Mouse (Mus musculus): ENCODE results near the gene Fgd3. TPM values are rescaled to one million over a fixed set of nuclear protein-coding genes. Genes with fewer than 3 reads are reported as not detected.

Fgd3 gene
- 21.3 and 22.0 TPM in 2 replicates for polyA plus RNA-seq (2012; rRNA removed)

GRCm38 (mm10) chr13:49320040-49320439, at the start of gene Fgd3:
Gene Fgd3, minus strand, starts transcription at chr13:49320311.
- no peaks in the 10 kb centered on the region for H3K36me3 ChIP-seq (ENCODE audit: control insufficient read depth, insufficient read depth, low read length)
- no peak within 1 kb of the TSS for H3K4me3 ChIP-seq (ENCODE audit: extremely low read depth, insufficient read depth, insufficient read length)
- H3K27ac ChIP-seq (ENCODE audit: insufficient read depth, low read length): no peak within 1 kb of the TSS
- no peak for DNase-seq (ENCODE audit: low read depth in 1 of 2, low spot score in 2 of 2)
- WGBS: 32% methylated on average over 10 of the region's 10 CpGs
- no peaks in the 10 kb centered on the region for H3K4me1 ChIP-seq (ENCODE audit: control insufficient read depth, insufficient read depth, insufficient read length)
- no peak for TF ChIP-seq CTCF (IDR thresholded peaks at IDR 0.05; ENCODE audit: extremely low read depth, insufficient read depth, insufficient read length, insufficient replicate concordance)
- TF ChIP-seq POLR2A (IDR thresholded peaks at IDR 0.05; ENCODE audit: low read depth, low read length): no peak
- no peaks in the 10 kb centered on the region for H3K27me3 ChIP-seq (ENCODE audit: control insufficient read depth, insufficient read depth, low read length)

GRCm38 (mm10) chr13:49369404-49369803, 49.3 kb upstream of the Fgd3 start:
- WGBS: 91% methylated on average over 10 of the region's 10 CpGs
- peaks cover 15% of the 10 kb centered on the region; the same call in 1 of the 2 replicates for H3K4me1 ChIP-seq (ENCODE audit: control insufficient read depth, insufficient read depth, insufficient read length)
- H3K36me3 ChIP-seq (ENCODE audit: control insufficient read depth, insufficient read depth, low read length): peaks cover 3% of the 10 kb centered on the region; the same call in 1 of the 2 replicates
- H3K4me3 ChIP-seq (ENCODE audit: extremely low read depth, insufficient read depth, insufficient read length): no peak overlapping the region
- no peak overlapping the region for H3K27ac ChIP-seq (ENCODE audit: insufficient read depth, low read length)
- TF ChIP-seq POLR2A (IDR thresholded peaks at IDR 0.05; ENCODE audit: low read depth, low read length): no peak
- no peaks in the 10 kb centered on the region for H3K27me3 ChIP-seq (ENCODE audit: control insufficient read depth, insufficient read depth, low read length)
- DNase-seq (ENCODE audit: low read depth in 1 of 2, low spot score in 2 of 2): no peak

GRCm38 (mm10) chr13:49367657-49368440, 47.7 kb upstream of the Fgd3 start:
- H3K27ac ChIP-seq (ENCODE audit: insufficient read depth, low read length): no peak overlapping the region
- no peak for DNase-seq (ENCODE audit: low read depth in 1 of 2, low spot score in 2 of 2)
- H3K27me3 ChIP-seq (ENCODE audit: control insufficient read depth, insufficient read depth, low read length): no peaks in the 10 kb centered on the region
- H3K4me1 ChIP-seq (ENCODE audit: control insufficient read depth, insufficient read depth, insufficient read length): peaks cover 15% of the 10 kb centered on the region; the same call in 1 of the 2 replicates
- H3K4me3 ChIP-seq (ENCODE audit: extremely low read depth, insufficient read depth, insufficient read length): no peak overlapping the region
- TF ChIP-seq POLR2A (IDR thresholded peaks at IDR 0.05; ENCODE audit: low read depth, low read length): no peak
- no peak for TF ChIP-seq CTCF (IDR thresholded peaks at IDR 0.05; ENCODE audit: extremely low read depth, insufficient read depth, insufficient read length, insufficient replicate concordance)
- peaks cover 3% of the 10 kb centered on the region; the same call in 1 of the 2 replicates for H3K36me3 ChIP-seq (ENCODE audit: control insufficient read depth, insufficient read depth, low read length)
- WGBS: 79% methylated on average over 4 of the region's 4 CpGs

- Histone ChIP-seq H3K27me3 (ENCODE audit: control insufficient read depth, insufficient read depth, low read length) (no peaks in the 10 kb centered on the region), H3K27ac (ENCODE audit: insufficient read depth, low read length) (no peak overlapping the region), H3K4me1 (ENCODE audit: control insufficient read depth, insufficient read depth, insufficient read length) (peaks cover 6% of the 10 kb centered on the region; the same call in 1 of the 2 replicates), H3K36me3 (ENCODE audit: control insufficient read depth, insufficient read depth, low read length) (peaks cover 3% of the 10 kb centered on the region; the same call in 1 of the 2 replicates), H3K4me3 (ENCODE audit: extremely low read depth, insufficient read depth, insufficient read length) (no peak overlapping the region)
- 72% methylated on average over 2 of the region's 2 CpGs for WGBS
- DNase-seq (ENCODE audit: low read depth in 1 of 2, low spot score in 2 of 2): no peak
- no peak for TF ChIP-seq CTCF (IDR thresholded peaks at IDR 0.05; ENCODE audit: extremely low read depth, insufficient read depth, insufficient read length, insufficient replicate concordance)
- TF ChIP-seq POLR2A (IDR thresholded peaks at IDR 0.05; ENCODE audit: low read depth, low read length): no peak
Observed at GRCm38 (mm10) chr13:49364716-49365115, 44.6 kb upstream of the Fgd3 start.

GRCm38 (mm10) chr13:49362804-49363203, 42.7 kb upstream of the Fgd3 start:
- TF ChIP-seq POLR2A (IDR thresholded peaks at IDR 0.05; ENCODE audit: low read depth, low read length): no peak
- no peak for TF ChIP-seq CTCF (IDR thresholded peaks at IDR 0.05; ENCODE audit: extremely low read depth, insufficient read depth, insufficient read length, insufficient replicate concordance)
- no peak overlapping the region for H3K4me3 ChIP-seq (ENCODE audit: extremely low read depth, insufficient read depth, insufficient read length)
- DNase-seq (ENCODE audit: low read depth in 1 of 2, low spot score in 2 of 2): no peak
- H3K27ac ChIP-seq (ENCODE audit: insufficient read depth, low read length): no peak overlapping the region
- H3K4me1 ChIP-seq (ENCODE audit: control insufficient read depth, insufficient read depth, insufficient read length): peaks cover 6% of the 10 kb centered on the region; the same call in 1 of the 2 replicates
- 78% methylated on average over 2 of the region's 2 CpGs for WGBS
- no peaks in the 10 kb centered on the region for H3K27me3 ChIP-seq (ENCODE audit: control insufficient read depth, insufficient read depth, low read length)
- no peaks in the 10 kb centered on the region for H3K36me3 ChIP-seq (ENCODE audit: control insufficient read depth, insufficient read depth, low read length)

GRCm38 (mm10) chr13:49362364-49362763, 42.3 kb upstream of the Fgd3 start:
- Histone ChIP-seq H3K27me3 (ENCODE audit: control insufficient read depth, insufficient read depth, low read length) (no peaks in the 10 kb centered on the region), H3K36me3 (ENCODE audit: control insufficient read depth, insufficient read depth, low read length) (no peaks in the 10 kb centered on the region), H3K4me3 (ENCODE audit: extremely low read depth, insufficient read depth, insufficient read length) (no peak overlapping the region), H3K27ac (ENCODE audit: insufficient read depth, low read length) (no peak overlapping the region), H3K4me1 (ENCODE audit: control insufficient read depth, insufficient read depth, insufficient read length) (peaks cover 6% of the 10 kb centered on the region; the same call in 1 of the 2 replicates)
- no peak for TF ChIP-seq CTCF (IDR thresholded peaks at IDR 0.05; ENCODE audit: extremely low read depth, insufficient read depth, insufficient read length, insufficient replicate concordance)
- TF ChIP-seq POLR2A (IDR thresholded peaks at IDR 0.05; ENCODE audit: low read depth, low read length): no peak
- WGBS: 80% methylated on average over 7 of the region's 7 CpGs
- DNase-seq (ENCODE audit: low read depth in 1 of 2, low spot score in 2 of 2): no peak

GRCm38 (mm10) chr13:49360906-49361406, 40.8 kb upstream of the Fgd3 start:
- Histone ChIP-seq H3K4me1 (ENCODE audit: control insufficient read depth, insufficient read depth, insufficient read length) (peaks cover 6% of the 10 kb centered on the region; the same call in 1 of the 2 replicates), H3K27me3 (ENCODE audit: control insufficient read depth, insufficient read depth, low read length) (no peaks in the 10 kb centered on the region), H3K27ac (ENCODE audit: insufficient read depth, low read length) (no peak overlapping the region), H3K4me3 (ENCODE audit: extremely low read depth, insufficient read depth, insufficient read length) (no peak overlapping the region), H3K36me3 (ENCODE audit: control insufficient read depth, insufficient read depth, low read length) (no peaks in the 10 kb centered on the region)
- WGBS: 30% methylated on average over 3 of the region's 3 CpGs
- TF ChIP-seq CTCF (IDR thresholded peaks at IDR 0.05; ENCODE audit: extremely low read depth, insufficient read depth, insufficient read length, insufficient replicate concordance) (no peak), POLR2A (IDR thresholded peaks at IDR 0.05; ENCODE audit: low read depth, low read length) (no peak)
- no peak for DNase-seq (ENCODE audit: low read depth in 1 of 2, low spot score in 2 of 2)

All from spleen, adult 2 months (tissue).